Mouse (Mus musculus): Measurements from ENCODE around the gene Cd300ld5. TPM values are rescaled to one million over a fixed set of nuclear protein-coding genes. Genes with fewer than 3 reads are reported as not detected.
"Not testable (repeated sequence)": the region's sequence is repeated elsewhere in the genome, so short reads cannot be mapped to it uniquely, and the experiment has no call there.

The Cd300ld5 gene
- not detected for polyA plus RNA-seq (2017; shearing (Covaris generic))

DNA sequence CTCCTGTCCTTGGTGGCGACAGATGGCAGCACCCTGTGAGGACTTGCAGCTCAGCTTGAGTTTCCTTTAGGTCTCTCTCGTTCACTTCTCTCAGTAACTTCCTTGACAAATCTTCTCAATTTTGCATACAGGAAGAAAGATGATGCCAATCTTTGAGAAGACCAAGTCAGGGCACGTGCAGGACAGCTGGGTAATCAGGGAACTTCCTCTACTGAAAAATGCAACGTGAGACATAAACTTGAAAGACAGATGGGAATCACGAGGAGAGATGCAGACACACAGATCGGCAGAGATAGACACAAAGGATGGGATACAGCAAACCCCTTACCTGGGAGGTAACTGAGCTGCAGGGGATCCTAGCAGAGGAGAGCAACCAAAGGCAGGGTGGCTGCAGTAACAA is at the start of gene Cd300ld5:
TSS of gene Cd300ld5 (minus strand) at position 101 of the 400 bp plus-strand sequence.
- ATAC-seq, result not testable (repeated sequence)

DNA sequence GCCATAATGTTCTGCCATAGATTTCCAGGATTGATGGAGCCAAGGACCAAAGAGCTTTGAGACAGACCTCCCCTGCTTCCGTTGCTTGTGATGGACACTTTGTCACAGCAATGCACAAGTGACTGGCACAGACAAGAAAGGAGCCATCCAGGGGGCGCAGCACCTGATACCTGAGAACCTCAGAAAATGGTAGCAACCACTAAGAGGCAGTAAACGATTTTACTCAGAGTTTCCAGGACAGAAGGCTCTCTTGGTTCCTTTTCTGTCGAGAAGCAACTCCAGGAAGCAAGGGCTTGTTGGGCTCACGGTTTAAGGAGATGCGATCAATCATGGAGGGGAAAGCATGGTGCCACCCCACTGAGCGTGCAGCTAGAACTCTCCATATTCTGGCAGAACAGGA is 48.6 kb upstream of the Cd300ld5 start:
- no peak for ATAC-seq

DNA sequence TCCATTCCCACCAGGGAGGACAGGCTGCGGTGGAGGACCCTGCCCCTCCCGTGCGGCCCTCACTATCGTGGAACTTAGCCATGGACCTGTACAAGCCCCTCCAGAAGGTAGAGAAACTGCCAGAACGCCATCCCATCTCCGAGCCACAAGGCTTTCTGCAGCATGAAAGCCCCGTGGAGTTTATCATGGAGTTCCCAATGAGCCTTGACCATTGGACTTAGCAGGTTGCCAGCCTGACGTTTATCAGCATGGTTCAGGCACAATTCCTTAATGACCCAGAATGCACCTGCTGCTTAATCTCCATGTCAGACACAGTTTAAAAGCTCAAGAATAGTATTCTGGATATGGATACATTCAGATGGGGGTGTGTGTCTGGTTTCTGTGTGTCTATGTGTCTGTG is 47.5 kb upstream of the Cd300ld5 start:
- no peak for ATAC-seq

DNA sequence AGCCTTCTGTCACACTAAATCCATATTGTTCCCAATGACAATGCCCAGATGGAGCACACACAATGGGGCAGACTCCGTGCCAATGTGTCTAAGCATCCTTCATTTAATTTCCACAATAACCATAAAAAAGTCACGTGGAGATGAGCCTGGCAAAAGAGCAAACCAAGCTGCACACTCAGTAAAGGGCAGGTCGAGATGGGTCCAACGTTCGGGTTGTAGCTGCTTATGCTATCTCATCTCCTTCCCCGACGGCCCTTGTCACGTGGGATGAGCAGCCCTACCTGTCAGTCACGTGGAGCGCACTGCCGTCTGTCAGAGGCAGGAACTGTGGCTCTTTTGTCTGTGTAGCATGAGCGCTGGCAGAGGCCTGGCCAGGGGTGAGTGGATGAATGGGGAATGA is 47.0 kb upstream of the Cd300ld5 start:
- ATAC-seq, result no peak

DNA sequence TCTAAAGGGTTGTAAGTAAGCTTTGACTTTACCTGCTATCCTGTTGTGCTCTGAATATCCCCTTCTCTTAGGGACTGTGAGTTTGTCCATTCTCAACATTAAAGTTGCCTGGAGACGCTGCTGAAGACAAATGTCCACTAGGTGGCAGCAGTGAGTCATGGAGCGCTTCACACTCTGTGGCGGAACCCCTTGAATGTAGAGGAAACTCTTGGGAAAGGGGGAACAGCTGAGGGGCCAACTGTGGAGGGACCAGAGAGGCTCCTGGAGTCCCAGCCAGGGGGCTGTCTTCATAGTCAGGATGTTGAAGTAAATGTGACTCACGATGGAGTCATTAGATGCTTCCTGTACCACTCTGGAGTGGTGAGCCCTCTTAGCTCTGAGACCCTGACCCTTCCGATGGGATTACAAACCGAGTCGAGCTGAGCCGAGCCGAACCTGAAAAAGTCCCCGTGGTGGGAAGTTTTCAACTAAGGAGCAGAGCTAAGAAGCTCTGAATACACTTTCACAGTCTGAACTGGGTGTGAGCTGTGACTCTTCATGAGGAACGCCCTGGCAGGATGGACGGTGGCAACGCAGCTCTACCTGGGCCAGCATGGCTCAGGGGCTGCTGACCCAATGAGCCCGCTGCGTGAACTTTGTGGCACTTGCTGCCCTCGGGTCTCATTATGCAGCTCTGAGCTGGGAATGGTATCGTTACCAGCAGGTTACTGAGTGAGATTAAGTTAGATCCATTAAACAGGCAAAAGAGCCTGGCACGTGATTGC is 46.0 kb upstream of the Cd300ld5 start:
- ATAC-seq, result no peak

DNA sequence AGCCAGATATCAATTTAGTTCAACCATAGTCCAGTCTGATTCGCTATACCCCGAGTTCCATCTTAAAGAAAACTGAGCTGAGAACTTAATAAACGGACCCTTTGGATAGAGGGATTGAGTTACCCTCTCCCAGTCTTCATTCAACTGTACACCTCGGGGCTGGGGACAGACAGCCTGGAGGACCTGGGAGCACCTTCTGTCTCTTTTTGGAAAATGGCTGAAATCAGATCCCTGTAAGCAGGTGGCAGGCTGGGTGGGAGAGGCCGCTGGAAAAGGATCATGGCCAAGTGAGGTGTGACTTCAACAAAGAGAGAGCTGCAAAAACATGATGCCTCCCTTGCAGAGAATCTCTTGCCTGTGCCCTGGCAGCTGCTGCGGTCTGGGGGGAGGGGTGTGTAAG is 44.6 kb upstream of the Cd300ld5 start:
- ATAC-seq, result no peak

DNA sequence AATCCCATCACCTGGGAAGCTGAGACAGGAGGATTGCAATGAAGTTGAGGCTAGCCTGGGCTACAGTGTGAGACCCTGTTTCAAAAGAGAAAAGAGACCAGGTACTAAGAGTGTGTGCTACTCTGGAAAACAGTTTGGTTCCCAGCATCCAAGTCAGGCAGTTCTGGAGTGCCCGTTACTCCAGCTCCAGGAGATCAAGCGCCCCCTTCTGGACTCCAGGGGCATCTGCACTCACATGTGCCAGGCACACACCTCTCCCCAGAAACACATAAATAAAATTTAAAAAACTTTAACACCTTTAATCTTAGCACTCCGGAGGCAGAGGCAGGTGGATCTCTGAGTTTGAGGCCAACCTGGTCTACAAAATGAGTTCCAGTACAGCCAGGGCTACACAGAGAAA is 43.8 kb upstream of the Cd300ld5 start:
- no peak for ATAC-seq

DNA sequence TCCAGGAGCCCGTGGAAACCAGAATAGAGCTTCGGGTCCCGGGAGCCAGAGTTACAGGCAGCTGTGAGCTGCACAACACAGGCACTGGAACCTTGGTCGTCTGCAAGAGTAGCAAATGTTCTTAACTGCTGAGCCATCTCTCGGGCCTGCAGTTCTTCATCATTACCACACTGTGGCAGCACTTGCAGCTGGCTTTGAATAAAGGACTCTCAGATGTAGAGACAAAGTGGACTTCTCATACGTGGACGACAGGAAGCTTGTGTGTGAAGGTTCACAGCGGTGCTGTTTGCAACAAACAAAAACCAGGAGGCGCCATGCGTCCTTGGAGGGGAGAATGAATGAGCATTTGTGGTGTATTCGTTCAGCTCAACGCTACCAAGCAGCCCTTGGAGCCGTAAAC is 43.3 kb upstream of the Cd300ld5 start:
- peak; percentile 61 for ATAC-seq

DNA sequence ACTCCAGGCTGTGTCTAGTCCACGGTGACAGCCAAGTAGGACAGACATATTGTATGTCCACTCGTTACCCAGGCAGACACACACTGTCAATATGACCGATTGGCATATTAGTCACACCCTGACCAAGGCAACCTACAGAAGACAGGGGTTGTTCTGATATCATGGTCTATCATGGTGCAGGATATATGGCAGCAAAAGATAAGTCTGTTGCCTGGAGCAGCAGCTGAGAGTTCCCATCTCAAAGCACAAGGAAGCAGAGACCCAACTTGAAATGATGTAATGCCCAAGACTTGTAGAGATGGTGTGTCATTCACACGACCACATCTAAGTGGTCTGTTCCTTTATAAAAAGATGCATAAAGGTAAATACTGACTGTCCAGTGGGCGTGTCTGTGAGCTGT is 41.1 kb upstream of the Cd300ld5 start:
- no peak for ATAC-seq

DNA sequence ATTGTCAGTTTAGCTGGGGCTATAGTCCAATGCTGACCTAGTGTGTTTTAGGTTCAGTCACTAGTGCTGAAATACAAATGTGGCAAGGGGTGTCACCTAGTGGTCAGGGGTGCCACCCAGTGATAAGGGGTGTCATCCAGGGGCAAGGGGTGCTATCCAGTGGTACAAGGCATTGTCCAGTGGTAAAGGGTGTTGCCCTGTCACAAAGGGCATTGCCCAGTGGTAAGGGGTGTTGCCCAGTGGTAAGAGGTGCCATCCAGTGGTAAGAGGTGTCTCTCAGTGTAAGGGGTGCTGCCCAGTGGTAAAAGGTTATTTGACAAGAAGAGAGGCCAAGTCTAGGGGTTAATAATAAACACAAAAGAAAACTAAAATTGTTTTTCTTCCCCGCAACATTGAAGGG is 39.9 kb upstream of the Cd300ld5 start:
- ATAC-seq, result no peak

DNA sequence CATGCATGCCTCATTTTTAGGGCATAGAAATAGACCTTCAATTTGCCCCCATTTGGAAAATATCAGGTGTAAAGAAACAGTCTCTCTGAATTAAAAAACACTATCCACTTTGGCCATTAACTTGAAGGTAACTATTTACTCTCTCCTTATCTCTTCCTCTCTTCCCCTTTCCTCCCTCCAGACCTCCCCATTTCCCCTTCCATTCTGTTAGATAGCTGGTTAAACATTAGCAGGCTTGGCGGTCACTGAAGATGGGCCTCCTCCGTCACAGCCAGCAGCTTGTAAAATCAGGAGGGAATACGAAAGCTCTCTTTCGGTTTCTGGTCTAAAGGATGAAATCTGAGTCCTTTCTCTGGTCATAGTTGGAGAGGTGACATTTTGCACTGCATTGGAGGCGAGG is 38.3 kb upstream of the Cd300ld5 start:
- ATAC-seq, result no peak

DNA sequence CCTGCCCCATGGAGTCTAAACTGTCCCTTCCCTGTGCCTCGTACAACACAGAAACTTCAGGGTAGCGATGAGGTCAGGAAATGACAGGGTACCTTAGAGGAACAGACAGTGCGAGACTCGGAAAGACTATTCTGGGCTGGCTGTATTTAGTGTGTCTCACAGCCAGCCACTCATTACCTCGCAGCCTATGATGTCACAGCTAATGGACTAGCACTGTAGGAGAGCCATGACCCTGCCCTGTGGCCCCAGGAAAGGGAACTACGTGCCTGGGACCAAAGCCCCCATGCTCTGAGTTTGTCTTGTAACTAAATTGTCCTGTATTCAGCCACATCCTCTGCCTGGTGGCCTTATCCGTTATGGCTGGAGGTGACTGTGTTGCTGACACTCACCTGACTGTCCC is 37.8 kb upstream of the Cd300ld5 start:
- no peak for ATAC-seq

DNA sequence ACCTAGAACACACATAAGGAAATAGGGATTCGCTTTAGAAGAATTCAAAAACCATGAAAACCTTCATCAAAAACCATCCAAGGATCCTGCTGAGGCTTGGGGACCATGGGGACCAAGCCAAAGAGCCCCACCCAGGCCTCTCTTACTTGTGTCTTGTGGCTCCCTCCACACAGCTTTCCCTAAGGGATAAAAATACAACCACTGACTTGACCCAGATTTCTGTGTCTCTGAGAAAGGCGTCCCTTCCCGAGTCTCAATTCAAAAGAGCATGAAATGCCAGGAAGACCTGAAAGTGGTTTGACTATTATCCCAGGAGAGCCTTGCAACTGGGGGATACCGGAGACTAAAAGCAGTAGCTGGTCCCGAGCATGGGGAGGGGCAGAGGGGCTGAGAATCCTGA is 35.4 kb upstream of the Cd300ld5 start:
- no peak for ATAC-seq

DNA sequence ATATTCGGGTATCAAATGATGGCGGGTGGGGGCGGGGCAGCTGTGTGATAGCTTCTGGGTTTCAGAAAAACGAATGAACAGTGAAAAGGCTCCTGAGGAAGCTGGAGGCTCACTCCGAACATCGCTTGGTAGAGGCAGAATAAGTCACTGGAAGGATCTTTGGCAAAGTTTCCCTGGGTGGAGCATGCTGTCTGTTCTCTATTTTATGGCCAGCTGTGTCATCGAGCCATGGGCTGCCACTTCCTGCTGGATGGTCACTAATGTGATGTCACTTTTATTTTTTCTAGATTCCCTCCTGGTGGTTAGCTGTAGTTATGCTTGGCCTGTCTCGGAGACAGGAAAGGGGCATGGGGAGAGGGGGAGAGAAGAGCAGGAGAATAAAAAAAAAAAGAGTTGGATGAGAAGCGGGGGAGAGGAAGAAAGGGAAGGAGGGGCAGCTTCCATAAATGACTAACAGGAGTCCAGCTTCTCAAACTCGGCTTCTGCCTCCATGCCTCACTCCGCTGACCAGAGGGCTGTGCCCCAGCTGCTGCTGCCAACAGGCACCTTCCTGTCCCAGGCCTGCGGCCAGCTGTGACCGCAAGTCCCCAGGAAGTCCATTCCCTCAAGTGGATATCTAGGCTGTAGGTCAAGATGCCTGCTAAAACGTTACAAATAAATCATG is 34.2 kb upstream of the Cd300ld5 start:
- no peak for ATAC-seq

DNA sequence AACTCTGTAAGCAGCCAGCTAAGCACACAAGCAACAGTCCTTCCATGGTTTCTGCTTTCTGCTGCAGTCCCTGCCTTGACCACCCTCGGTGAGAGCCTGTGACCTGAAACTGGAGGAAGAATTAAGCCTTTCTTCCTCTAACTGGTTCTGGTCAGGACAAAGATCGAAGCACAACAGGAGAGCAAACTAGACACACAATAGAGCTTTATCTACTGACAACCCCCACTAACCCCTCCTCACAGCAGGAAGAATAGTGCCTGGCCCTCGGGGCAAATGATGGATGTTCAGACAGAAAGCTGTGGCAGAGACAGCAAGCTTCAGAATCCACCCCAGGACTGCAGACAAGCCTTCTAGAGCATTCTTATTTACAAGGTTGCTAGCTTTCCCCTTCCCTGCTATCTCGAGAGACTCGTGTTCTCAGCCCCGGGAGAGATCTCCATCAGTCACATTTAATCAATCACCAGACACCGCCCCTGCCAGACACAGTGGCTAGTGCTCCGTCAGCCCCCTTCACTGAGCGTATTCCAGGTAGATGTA is 33.5 kb upstream of the Cd300ld5 start:
- ATAC-seq, result no peak

DNA sequence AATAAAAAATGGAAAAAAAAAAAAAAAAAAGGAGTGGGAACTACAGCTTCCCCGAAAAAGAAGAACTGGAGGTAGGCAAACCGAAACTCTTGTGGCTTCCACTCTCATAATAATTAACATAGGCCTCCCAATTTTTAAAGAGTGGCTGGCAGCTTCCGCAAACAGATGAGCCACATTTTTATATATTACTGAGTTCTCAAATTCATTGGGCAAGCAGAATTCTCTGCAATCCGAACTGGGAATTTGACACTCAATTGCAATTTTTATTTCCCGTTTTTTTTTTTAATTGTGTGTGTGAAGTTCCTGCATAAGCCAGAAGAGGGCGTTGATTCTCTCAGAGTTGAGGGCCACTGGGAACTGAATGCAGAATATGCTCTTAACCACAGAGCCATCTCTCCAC is 29.2 kb upstream of the Cd300ld5 start:
- no peak for ATAC-seq

DNA sequence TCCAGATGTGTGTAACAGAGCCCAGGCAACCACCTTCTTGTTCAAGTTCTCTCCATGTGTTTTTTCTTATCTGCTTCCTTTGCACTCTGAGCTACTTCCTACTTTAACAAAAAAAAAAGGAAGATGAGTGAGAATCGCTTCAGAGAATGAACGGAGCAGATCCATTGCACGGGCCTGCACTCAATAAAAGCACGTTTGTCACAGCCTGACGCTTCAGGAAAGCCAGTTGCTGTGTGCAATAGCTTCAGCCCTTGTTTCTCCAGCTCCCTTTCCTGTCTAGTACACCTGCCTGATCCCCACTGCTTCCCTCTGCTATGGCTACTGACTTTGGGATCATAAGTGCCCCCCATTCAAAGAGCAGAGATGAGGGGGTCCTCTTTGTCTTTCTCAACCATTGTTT is 24.5 kb upstream of the Cd300ld5 start, which contains the start of gene Cd300e:
TSS of gene Cd300e (minus strand) at position 101 of the 400 bp plus-strand sequence.
- no peak for ATAC-seq

DNA sequence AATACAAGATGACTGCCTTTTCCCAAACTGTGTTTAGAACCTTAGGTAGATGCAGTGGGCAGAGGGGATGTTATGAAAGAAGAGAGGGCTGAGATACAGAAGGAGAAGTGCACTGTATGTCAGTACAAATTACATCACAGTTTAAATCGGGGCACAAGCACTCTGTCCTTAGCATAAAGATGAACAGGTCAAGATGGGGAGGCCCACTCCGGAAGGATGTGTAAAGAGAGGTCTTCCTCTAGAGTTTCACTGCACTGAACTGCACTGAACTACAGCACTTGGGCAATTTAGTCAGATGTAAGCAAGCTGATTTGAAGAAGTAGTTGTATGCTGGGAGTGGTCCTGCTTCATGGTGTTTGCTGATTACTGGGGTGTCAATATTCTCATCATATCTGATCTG is 22.2 kb upstream of the Cd300ld5 start:
- ATAC-seq, result no peak

DNA sequence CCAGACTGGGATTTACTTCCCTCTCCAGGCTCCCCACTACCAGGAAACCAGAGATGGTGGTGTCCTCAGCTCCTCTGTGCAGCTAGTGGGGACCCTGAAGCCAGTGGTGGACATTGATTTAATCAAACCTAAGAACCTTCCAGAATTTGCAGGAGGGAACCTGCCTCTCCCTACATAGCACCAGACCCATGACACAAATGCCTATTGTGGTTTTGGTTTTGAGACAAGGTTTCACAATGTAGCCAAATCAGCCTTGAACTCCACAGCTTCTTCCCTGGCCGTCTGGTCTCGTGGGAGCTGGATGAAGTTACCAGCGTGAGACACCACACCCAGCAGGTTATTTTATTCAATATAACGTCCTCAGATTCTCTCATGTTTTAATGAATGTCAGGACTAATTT is 21.1 kb upstream of the Cd300ld5 start:
- no peak for ATAC-seq

DNA sequence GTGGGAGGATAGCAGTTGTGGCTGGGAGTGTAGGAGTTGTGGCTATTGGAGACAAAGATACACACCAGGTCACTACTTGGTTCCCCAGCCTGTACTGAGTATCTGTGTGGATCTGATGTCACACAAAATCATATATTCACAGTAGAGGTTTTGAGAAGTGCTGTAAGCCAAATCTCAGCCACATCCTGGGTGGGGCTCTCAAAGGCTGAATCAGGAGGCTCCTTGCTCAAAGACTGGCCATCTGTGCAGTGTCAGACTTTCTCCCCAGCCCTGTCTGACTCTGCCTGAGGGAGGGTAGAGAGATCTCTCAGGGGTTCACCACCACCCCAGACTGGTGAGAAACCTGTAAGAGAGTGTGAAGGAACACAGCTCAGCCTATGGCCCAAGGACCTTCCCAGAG is 17.0 kb upstream of the Cd300ld5 start:
- ATAC-seq, result no peak

DNA sequence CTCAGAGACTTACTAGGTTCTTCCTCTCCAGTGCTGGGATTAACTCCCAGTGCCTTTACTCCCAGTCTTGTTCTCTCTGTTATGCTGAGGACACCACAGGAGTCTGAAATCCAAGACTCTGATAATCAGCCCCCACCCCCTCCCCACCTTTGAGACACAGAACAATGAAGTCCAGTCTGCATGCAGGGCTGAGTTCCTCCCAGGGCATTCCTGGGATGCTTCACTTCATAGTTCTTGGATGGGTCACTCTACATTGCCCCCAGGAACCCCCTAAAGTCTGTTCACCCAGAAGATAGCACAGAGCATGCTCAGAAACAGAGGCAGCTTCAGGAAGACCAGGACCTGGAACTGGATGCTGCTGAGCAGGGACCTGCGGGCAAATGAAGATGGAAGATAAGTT is 15.4 kb upstream of the Cd300ld5 start:
- ATAC-seq, result no peak

DNA sequence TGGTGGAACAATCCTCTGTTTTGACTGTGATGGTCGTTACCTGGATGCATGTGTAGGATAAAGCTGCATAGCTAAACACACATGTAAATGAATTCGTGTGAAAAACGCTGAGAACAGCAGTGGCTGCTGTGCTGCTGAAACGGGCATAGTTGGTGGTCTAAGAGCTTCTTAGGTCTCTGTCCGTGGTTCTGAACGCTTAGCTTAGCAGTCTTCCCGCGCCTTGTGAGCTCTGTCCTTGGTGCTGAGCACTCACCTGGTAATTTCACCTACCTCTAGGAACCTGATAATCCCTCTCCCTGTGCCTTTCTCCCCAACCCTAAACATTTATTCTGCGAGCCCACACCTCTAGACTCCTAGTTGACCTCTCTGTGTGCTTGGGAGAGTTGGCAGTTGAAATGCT is 14.6 kb upstream of the Cd300ld5 start:
- no peak for ATAC-seq

DNA sequence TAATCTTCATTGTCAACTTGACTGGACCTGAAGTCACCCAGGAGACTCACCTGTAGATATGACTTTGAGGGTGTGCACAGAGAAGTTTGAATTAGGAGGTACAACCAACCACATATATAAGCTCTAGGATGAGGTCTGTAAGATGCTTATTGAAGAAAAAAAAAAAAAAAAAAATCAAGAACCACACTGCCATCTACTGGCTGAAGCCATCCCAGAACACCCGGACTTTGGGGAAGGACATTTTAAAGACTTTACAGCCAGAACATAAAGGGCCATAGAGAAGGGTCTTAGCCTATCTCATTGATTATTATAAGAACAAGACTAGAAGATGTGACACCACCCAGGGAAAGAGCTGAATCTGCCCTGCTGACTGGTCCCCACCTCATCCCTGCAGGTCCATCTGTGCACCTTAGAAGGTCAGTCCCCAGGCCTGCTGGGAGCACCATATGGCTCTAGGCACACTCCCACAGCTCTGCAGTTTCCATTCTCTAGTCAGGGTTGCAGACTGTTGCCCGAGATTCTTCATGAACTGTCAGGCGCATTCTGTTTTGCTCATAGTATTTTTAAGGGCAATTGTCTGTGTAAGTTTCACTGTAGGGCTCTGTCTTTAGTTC is 11.8 kb upstream of the Cd300ld5 start:
- no peak for ATAC-seq

DNA sequence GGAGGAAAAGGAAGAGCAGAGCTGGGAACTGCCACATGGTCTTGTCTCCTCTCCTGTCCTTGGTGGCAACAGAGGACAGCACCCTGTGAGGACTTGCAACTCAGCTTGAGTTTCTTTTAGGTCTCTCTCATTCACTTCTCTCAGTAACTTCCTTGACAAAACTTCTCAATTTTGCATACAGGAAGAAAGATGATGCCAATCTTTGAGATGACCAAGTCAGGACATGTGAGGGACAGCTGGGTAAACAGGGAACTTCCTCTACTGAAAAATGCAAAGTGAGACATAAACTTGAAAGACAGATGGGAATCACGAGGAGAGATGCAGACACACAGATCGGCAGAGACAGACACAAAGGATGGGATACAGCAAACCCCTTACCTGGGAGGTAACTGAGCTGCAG is 10.7 kb upstream of the Cd300ld5 start, which contains the start of gene Cd300ld3:
TSS of gene Cd300ld3 (minus strand) at position 151 of the 400 bp plus-strand sequence.
- no peak for ATAC-seq

Data from activated CD4-positive, CD25-positive, alpha-beta regulatory T cell, adult 4 months (primary cell).